Mouse (Mus musculus): ENCODE measurements around the gene Gm39115.

Gene Gm39115

GRCm38 (mm10) chr7:142095183-142095931 is 40.5 kb downstream of the Gm39115 start, which contains the start of gene Dusp8:
Gene Dusp8 (minus strand): TSS chr7:142095843.
- DNase-seq (ENCODE audit: low spot score): peak; percentile 91

GRCm38 (mm10) chr7:142094301-142095143 is 41.3 kb downstream of the Gm39115 start:
- no peak for DNase-seq (ENCODE audit: low spot score)

- DNase-seq (ENCODE audit: low spot score): no peak
These were observed 42.1 kb downstream of the Gm39115 start for GRCm38 (mm10) chr7:142093696-142094240.

GRCm38 (mm10) chr7:142092991-142093390 is 42.8 kb downstream of the Gm39115 start:
- DNase-seq (ENCODE audit: low spot score): no peak

GRCm38 (mm10) chr7:142091848-142092247 is 44.0 kb downstream of the Gm39115 start:
- DNase-seq (ENCODE audit: low spot score): no peak

GRCm38 (mm10) chr7:142089648-142090447 is 46.0 kb downstream of the Gm39115 start:
- no peak for DNase-seq (ENCODE audit: low spot score)

- DNase-seq (ENCODE audit: low spot score): no peak
These were observed 46.9 kb downstream of the Gm39115 start for GRCm38 (mm10) chr7:142088886-142089285.

GRCm38 (mm10) chr7:142087069-142087652 is 48.7 kb downstream of the Gm39115 start:
- DNase-seq (ENCODE audit: low spot score): no peak

- no peak for DNase-seq (ENCODE audit: low spot score)
These were observed 49.5 kb downstream of the Gm39115 start for GRCm38 (mm10) chr7:142086159-142086905.
